Mouse (Mus musculus): ENCODE measurements around the gene Tpcn2. TPM values are rescaled to one million over a fixed set of nuclear protein-coding genes. Genes with fewer than 3 reads are reported as not detected.

Tpcn2 gene
- polyA plus RNA-seq, 1 experiment from 2014 or later: 4.4 TPM

GRCm38 (mm10) chr7:145143502-145144070, 140.2 kb downstream of the Tpcn2 start:
- Histone ChIP-seq H3K4me1 (ENCODE audit: control insufficient read depth, insufficient read depth, low read length) (no peaks in the 10 kb centered on the region), H3K36me3 (ENCODE audit: control insufficient read depth, insufficient read depth, low read length) (no peaks in the 10 kb centered on the region), H3K9me3 (ENCODE audit: control insufficient read depth, low read length) (peaks cover 7% of the 10 kb centered on the region; the same call in 1 of the 2 replicates), H3K9ac (ENCODE audit: low read depth, low read length) (no peak overlapping the region), H3K27me3 (ENCODE audit: control insufficient read depth, insufficient read depth, low read length) (no peaks in the 10 kb centered on the region), H3K4me3 (ENCODE audit: low read length) (no peak overlapping the region), H3K4me2 (replicated peaks; ENCODE audit: low read depth, low read length) (no peak overlapping the region), H3K27ac (ENCODE audit: low read depth, low read length) (no peak overlapping the region)
- WGBS: 51% methylated on average over 3 of the region's 3 CpGs
- no peak for ATAC-seq (ENCODE audit: low FRiP score, low TSS enrichment)

GRCm38 (mm10) chr7:145140656-145141055, 143.2 kb downstream of the Tpcn2 start:
- no peaks in the 10 kb centered on the region for H3K4me1 ChIP-seq (ENCODE audit: control insufficient read depth, insufficient read depth, low read length)
- H3K27me3 ChIP-seq (ENCODE audit: control insufficient read depth, insufficient read depth, low read length): no peaks in the 10 kb centered on the region
- peaks cover 11% of the 10 kb centered on the region; the same call in 1 of the 2 replicates for H3K9me3 ChIP-seq (ENCODE audit: control insufficient read depth, low read length)
- H3K9ac ChIP-seq (ENCODE audit: low read depth, low read length): no peak overlapping the region
- H3K4me2 ChIP-seq (replicated peaks; ENCODE audit: low read depth, low read length): no peak overlapping the region
- no peak overlapping the region for H3K4me3 ChIP-seq (ENCODE audit: low read length)
- no peaks in the 10 kb centered on the region for H3K36me3 ChIP-seq (ENCODE audit: control insufficient read depth, insufficient read depth, low read length)
- no peak for ATAC-seq (ENCODE audit: low FRiP score, low TSS enrichment)
- no peak overlapping the region for H3K27ac ChIP-seq (ENCODE audit: low read depth, low read length)
- 61% methylated on average over 2 of the region's 2 CpGs for WGBS

GRCm38 (mm10) chr7:145139576-145139975, 144.2 kb downstream of the Tpcn2 start:
- no peak for ATAC-seq (ENCODE audit: low FRiP score, low TSS enrichment)
- no peak overlapping the region for H3K27ac ChIP-seq (ENCODE audit: low read depth, low read length)
- H3K9me3 ChIP-seq (ENCODE audit: control insufficient read depth, low read length): peaks cover 11% of the 10 kb centered on the region; the same call in 1 of the 2 replicates
- no peak overlapping the region for H3K4me2 ChIP-seq (replicated peaks; ENCODE audit: low read depth, low read length)
- H3K27me3 ChIP-seq (ENCODE audit: control insufficient read depth, insufficient read depth, low read length): no peaks in the 10 kb centered on the region
- no peaks in the 10 kb centered on the region for H3K36me3 ChIP-seq (ENCODE audit: control insufficient read depth, insufficient read depth, low read length)
- no peak overlapping the region for H3K4me3 ChIP-seq (ENCODE audit: low read length)
- H3K9ac ChIP-seq (ENCODE audit: low read depth, low read length): no peak overlapping the region
- WGBS: 91% methylated on average over 3 of the region's 3 CpGs
- no peaks in the 10 kb centered on the region for H3K4me1 ChIP-seq (ENCODE audit: control insufficient read depth, insufficient read depth, low read length)

- Histone ChIP-seq H3K9ac (ENCODE audit: low read depth, low read length) (no peak overlapping the region), H3K4me2 (replicated peaks; ENCODE audit: low read depth, low read length) (no peak overlapping the region), H3K4me1 (ENCODE audit: control insufficient read depth, insufficient read depth, low read length) (no peaks in the 10 kb centered on the region), H3K4me3 (ENCODE audit: low read length) (no peak overlapping the region), H3K27ac (ENCODE audit: low read depth, low read length) (no peak overlapping the region), H3K27me3 (ENCODE audit: control insufficient read depth, insufficient read depth, low read length) (no peaks in the 10 kb centered on the region), H3K9me3 (ENCODE audit: control insufficient read depth, low read length) (peaks cover 11% of the 10 kb centered on the region; the same call in 1 of the 2 replicates), H3K36me3 (ENCODE audit: control insufficient read depth, insufficient read depth, low read length) (no peaks in the 10 kb centered on the region)
- 89% methylated on average over 1 of the region's 1 CpGs for WGBS
- ATAC-seq (ENCODE audit: low FRiP score, low TSS enrichment): no peak
Observed at GRCm38 (mm10) chr7:145139100-145139499, 144.7 kb downstream of the Tpcn2 start.

DNA sequence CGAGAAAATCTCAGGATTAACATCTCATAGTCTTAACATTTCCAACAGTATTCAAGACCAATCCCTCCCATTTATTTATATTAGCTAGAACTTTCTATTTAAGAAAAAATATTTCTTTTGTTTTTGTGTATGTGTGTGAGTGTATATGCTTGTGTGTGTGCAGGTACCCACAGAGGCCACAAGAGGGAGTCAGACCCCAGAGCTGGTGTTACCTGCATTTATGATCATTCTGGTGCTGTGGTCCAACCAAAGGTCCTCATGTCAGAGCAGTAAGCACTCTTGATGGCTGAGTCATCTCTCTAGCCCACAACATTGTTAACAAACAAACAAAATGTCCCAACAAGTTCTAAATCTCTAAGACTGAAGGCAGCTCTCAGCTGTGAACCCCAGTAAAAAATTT, 145.9 kb downstream of the Tpcn2 start:
- WGBS: 91% methylated on average over 1 of the region's 1 CpGs
- H3K9me3 ChIP-seq (ENCODE audit: control insufficient read depth, low read length): peaks cover 11% of the 10 kb centered on the region; the same call in 1 of the 2 replicates
- no peak overlapping the region for H3K4me3 ChIP-seq (ENCODE audit: low read length)
- no peak overlapping the region for H3K27ac ChIP-seq (ENCODE audit: low read depth, low read length)
- H3K4me2 ChIP-seq (replicated peaks; ENCODE audit: low read depth, low read length): no peak overlapping the region
- ATAC-seq (ENCODE audit: low FRiP score, low TSS enrichment): no peak
- no peaks in the 10 kb centered on the region for H3K4me1 ChIP-seq (ENCODE audit: control insufficient read depth, insufficient read depth, low read length)
- no peaks in the 10 kb centered on the region for H3K36me3 ChIP-seq (ENCODE audit: control insufficient read depth, insufficient read depth, low read length)
- H3K27me3 ChIP-seq (ENCODE audit: control insufficient read depth, insufficient read depth, low read length): no peaks in the 10 kb centered on the region
- H3K9ac ChIP-seq (ENCODE audit: low read depth, low read length): no peak overlapping the region

DNA sequence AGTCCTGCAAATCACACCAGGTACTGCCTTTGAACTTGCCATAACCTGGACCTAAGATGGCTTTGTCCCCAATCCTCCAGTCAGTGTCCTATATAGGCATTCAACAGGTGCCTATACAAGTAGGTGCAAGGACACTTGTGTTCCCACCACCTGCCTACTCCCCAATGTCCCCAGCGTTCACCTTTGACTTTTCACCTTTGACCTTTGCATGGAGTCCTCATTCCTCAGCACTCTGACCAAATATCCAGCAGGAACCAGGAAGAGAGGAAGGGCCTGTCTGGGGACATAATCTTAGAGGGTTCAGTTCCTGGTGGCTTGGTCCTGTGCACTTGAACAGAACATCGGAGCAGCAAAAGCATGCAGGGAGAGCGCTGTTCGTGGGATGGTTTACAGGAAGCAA, 147.0 kb downstream of the Tpcn2 start:
- no peaks in the 10 kb centered on the region for H3K27me3 ChIP-seq (ENCODE audit: control insufficient read depth, insufficient read depth, low read length)
- H3K9me3 ChIP-seq (ENCODE audit: control insufficient read depth, low read length): peaks cover 11% of the 10 kb centered on the region; the same call in 1 of the 2 replicates
- no peak overlapping the region for H3K9ac ChIP-seq (ENCODE audit: low read depth, low read length)
- no peaks in the 10 kb centered on the region for H3K4me1 ChIP-seq (ENCODE audit: control insufficient read depth, insufficient read depth, low read length)
- no peak overlapping the region for H3K27ac ChIP-seq (ENCODE audit: low read depth, low read length)
- H3K36me3 ChIP-seq (ENCODE audit: control insufficient read depth, insufficient read depth, low read length): no peaks in the 10 kb centered on the region
- H3K4me2 ChIP-seq (replicated peaks; ENCODE audit: low read depth, low read length): no peak overlapping the region
- H3K4me3 ChIP-seq (ENCODE audit: low read length): no peak overlapping the region
- WGBS: 96% methylated on average over 4 of the region's 4 CpGs
- ATAC-seq (ENCODE audit: low FRiP score, low TSS enrichment): no peak

Other genes starting within 250 kb of the Tpcn2 start
- gene 1810010D01Rik, start 75.9 kb downstream of the Tpcn2 start, polyA plus RNA-seq (2014; fragmentation: Nextera tagmentation; extraction: Ambion mirVana): 0.46 TPM in 1 of 2 replicates, not detected in the other
- 1.7 and 2.2 TPM in 2 replicates for gene Mrgprf, start 16.8 kb upstream of the Tpcn2 start, polyA plus RNA-seq (2014; fragmentation: Nextera tagmentation; extraction: Ambion mirVana)
- gene Mrgprd, start 30.8 kb upstream of the Tpcn2 start, polyA plus RNA-seq (2014; fragmentation: Nextera tagmentation; extraction: Ambion mirVana): not detected in 2 replicates